22 mouse cellular contexts compared by ENCODE assay signal in genomic region chr11:94713246-94713860, GRCm38 (mm10). TPM values are rescaled to one million over a fixed set of nuclear protein-coding genes. Genes with fewer than 3 reads are reported as not detected.
DNase-seq lines count a peak whose midpoint lies in the region; ATAC-seq and TF ChIP-seq lines count a peak whose summit lies in the region.
"Had no signal": no experiment of that assay in that cellular context is flagged by ENCODE, and none has a peak within 500 bp of the region (broad histone marks: within the 10 kb centered on the region; RNA-seq: fewer than 3 reads in every experiment).

No protein-coding gene starts in this region.

- no peak for TF ChIP-seq POLR2A in brain, embryonic 14.5 days (IDR thresholded peaks at IDR 0.05; ENCODE audit: borderline replicate concordance, extremely low read depth, insufficient read depth, insufficient read length, poor library complexity, severe bottlenecking)

- H3K4me2 ChIP-seq in kidney, embryonic 16.5 days (replicated peaks; ENCODE audit: low read depth, low read length), result no peak overlapping the region; the same call in 1 of the 2 replicates
- H3K4me2 ChIP-seq in lung, postnatal 0 days (replicated peaks; ENCODE audit: low read depth, low read length), result no peak overlapping the region
- peak overlapping the region; percentile 24 for H3K4me2 ChIP-seq in embryonic facial prominence, embryonic 14.5 days (ENCODE audit: low read depth, low read length)
- H3K4me2 ChIP-seq: hindbrain, embryonic 14.5 days had no signal

- peak; percentile 55; the same call in 1 of the 2 replicates for ATAC-seq in kidney, embryonic 16.5 days (ENCODE audit: low FRiP score, low TSS enrichment)
- peak; percentile 83 for ATAC-seq in lung, postnatal 0 days
- peak; percentile 58 for ATAC-seq in embryonic facial prominence, embryonic 14.5 days (ENCODE audit: low read depth)

- H3K4me1 ChIP-seq in kidney, embryonic 16.5 days (ENCODE audit: insufficient read depth, low read length), result 0 out of 2 replicates have a peak, but pooled peaks cover 6% of the 10 kb centered on the region
- no peaks in the 10 kb centered on the region for H3K4me1 ChIP-seq in lung, postnatal 0 days (ENCODE audit: insufficient read depth, low read depth, low read length)
- peaks cover 15% of the 10 kb centered on the region for H3K4me1 ChIP-seq in embryonic facial prominence, embryonic 14.5 days (ENCODE audit: control insufficient read depth, insufficient read depth, low read length)

- TF ChIP-seq EP300 in lung, postnatal 0 days (IDR thresholded peaks at IDR 0.05), result peak; percentile 43

- DNase-seq in kidney, adult 9 months, result no peak
- peak; percentile 67 for DNase-seq in lung, postnatal 0 days (ENCODE audit: low spot score)
- DNase-seq in lung, adult 18-20 months, result no peak
- DNase-seq in brain, embryonic 14.5 days (ENCODE audit: low read depth), result peak; percentile 17
- peak; percentile 82 for DNase-seq in embryonic facial prominence, embryonic 14.5 days (ENCODE audit: low spot score)
- no peak for DNase-seq in layer of hippocampus, adult 11-12 months (ENCODE audit: low spot score)
- DNase-seq in layer of hippocampus, postnatal 10 days (ENCODE audit: low spot score in 2 of 2), result no peak
- DNase-seq: cerebellum, adult 8-10 months; gastrocnemius, postnatal 25 days; kidney, postnatal 36 days; layer of hippocampus, postnatal 36 days; liver; thymus, postnatal 36 days had no signal

- no peaks in the 10 kb centered on the region for H3K36me3 ChIP-seq in kidney, embryonic 16.5 days (ENCODE audit: insufficient read depth, low read length)
- H3K36me3 ChIP-seq in lung, postnatal 0 days (ENCODE audit: insufficient read depth, low read length), result no peaks in the 10 kb centered on the region
- H3K36me3 ChIP-seq in embryonic facial prominence, embryonic 14.5 days (ENCODE audit: control insufficient read depth, insufficient read depth, low read length), result no peaks in the 10 kb centered on the region
- H3K36me3 ChIP-seq: G1E had no signal

- H3K27me3 ChIP-seq in kidney, embryonic 16.5 days (ENCODE audit: insufficient read depth, low read length), result 0 out of 2 replicates have a peak, but pooled peaks cover 3% of the 10 kb centered on the region
- H3K27me3 ChIP-seq in lung, postnatal 0 days (replicated peaks; ENCODE audit: insufficient read depth, low read length), result no peaks in the 10 kb centered on the region
- H3K27me3 ChIP-seq in embryonic facial prominence, embryonic 14.5 days (replicated peaks; ENCODE audit: control insufficient read depth, insufficient read depth, low read length), result no peaks in the 10 kb centered on the region

- WGBS in kidney, embryonic 16.5 days, result 42% methylated on average over 11 of the region's 11 CpGs
- WGBS in lung, postnatal 0 days, result 26% methylated on average over 11 of the region's 11 CpGs
- 25% methylated on average over 11 of the region's 11 CpGs for WGBS in embryonic facial prominence, embryonic 14.5 days

- peak; percentile 22 for TF ChIP-seq CTCF in lung, postnatal 0 days (IDR thresholded peaks at IDR 0.05)
- no peak for TF ChIP-seq CTCF in brain, embryonic 14.5 days (IDR thresholded peaks at IDR 0.05; ENCODE audit: borderline replicate concordance, extremely low read depth, insufficient read depth, insufficient read length)

- no peak overlapping the region for H3K4me3 ChIP-seq in kidney, embryonic 16.5 days (ENCODE audit: low read length)
- no peak overlapping the region for H3K4me3 ChIP-seq in lung, postnatal 0 days (ENCODE audit: low read depth, low read length)
- no peak overlapping the region for H3K4me3 ChIP-seq in embryonic facial prominence, embryonic 14.5 days (ENCODE audit: low read depth, low read length)

- no peak overlapping the region for H3K9ac ChIP-seq in kidney, embryonic 16.5 days (replicated peaks; ENCODE audit: low read length)
- no peak overlapping the region for H3K9ac ChIP-seq in lung, postnatal 0 days (replicated peaks; ENCODE audit: low read depth)
- H3K9ac ChIP-seq in embryonic facial prominence, embryonic 14.5 days (ENCODE audit: low read depth, low read length), result no peak overlapping the region
- H3K9ac ChIP-seq: hindbrain, embryonic 14.5 days had no signal

- no peaks in the 10 kb centered on the region for H3K9me3 ChIP-seq in kidney, embryonic 16.5 days (ENCODE audit: low read length)
- H3K9me3 ChIP-seq in lung, postnatal 0 days (ENCODE audit: low read length), result no peaks in the 10 kb centered on the region
- H3K9me3 ChIP-seq in embryonic facial prominence, embryonic 14.5 days (ENCODE audit: control insufficient read depth, low read length), result no peaks in the 10 kb centered on the region

- peak overlapping the region; percentile 63 for H3K27ac ChIP-seq in kidney, embryonic 16.5 days (ENCODE audit: low read length)
- no peak overlapping the region for H3K27ac ChIP-seq in lung, postnatal 0 days (ENCODE audit: low read length)
- peak overlapping the region; percentile 44; the same call in 1 of the 2 replicates for H3K27ac ChIP-seq in embryonic facial prominence, embryonic 14.5 days (replicated peaks; ENCODE audit: low read depth, low read length)
- H3K27ac ChIP-seq: hindbrain, embryonic 14.5 days had no signal

RNA-seq across cellular contexts. Expression of gene Gm11541, which starts 9.1 kb away (rescaled TPM):
- polyA plus RNA-seq in kidney, embryonic 16.5 days (2015; fragmentation: Nextera tagmentation; extraction: Ambion mirVana), result 0.91 and 1.2 TPM in 2 replicates
- polyA plus RNA-seq in lung, postnatal 0 days (2015; fragmentation: Nextera tagmentation; extraction: Ambion mirVana), result 0.69 and 1.3 TPM in 2 replicates
- 0.04 TPM in 1 of 2 replicates, not detected in the other for polyA plus RNA-seq in brain, embryonic 14.5 days (2012; rRNA removed)
- polyA plus RNA-seq in embryonic facial prominence, embryonic 14.5 days (2014; fragmentation: Nextera tagmentation; extraction: Ambion mirVana), result 0.51 and 0.85 TPM in 2 replicates
- total RNA-seq in layer of hippocampus, postnatal 10 days (2021), result not detected
- total RNA-seq: adrenal gland, adult 18-20 months; gastrocnemius, postnatal 25 days; heart, postnatal 10 days; layer of hippocampus, postnatal 36 days had no signal
- polyA plus RNA-seq: forebrain, embryonic 11.5 days; frontal cortex, adult 2 months; G1E; hindbrain, embryonic 14.5 days; neural tube, embryonic 14.5 days; small intestine, adult 2 months had no signal

RNA-seq across cellular contexts. Expression of gene Cdc34b, which starts 28.2 kb away (rescaled TPM):
- polyA plus RNA-seq in kidney, embryonic 16.5 days (2015; fragmentation: Nextera tagmentation; extraction: Ambion mirVana), result 0.39 and 0.40 TPM in 2 replicates
- polyA plus RNA-seq in lung, postnatal 0 days (2015; fragmentation: Nextera tagmentation; extraction: Ambion mirVana), result 0.17 and 0.38 TPM in 2 replicates
- 0.08 and 0.16 TPM in 2 replicates for polyA plus RNA-seq in brain, embryonic 14.5 days (2012; rRNA removed)
- polyA plus RNA-seq in embryonic facial prominence, embryonic 14.5 days (2014; fragmentation: Nextera tagmentation; extraction: Ambion mirVana), result 0.22 and 0.24 TPM in 2 replicates
- under 1 TPM; 0.65 to 0.71 TPM for total RNA-seq in layer of hippocampus, postnatal 10 days (2021)
- polyA plus RNA-seq: forebrain, embryonic 11.5 days; G1E; hindbrain, embryonic 14.5 days; neural tube, embryonic 14.5 days had no signal

RNA-seq across cellular contexts. Expression of gene Xylt2, which starts 36.0 kb away (rescaled TPM):
- polyA plus RNA-seq in kidney, embryonic 16.5 days (2015; fragmentation: Nextera tagmentation; extraction: Ambion mirVana), result 20.2 and 22.9 TPM in 2 replicates
- 13.3 and 14.1 TPM in 2 replicates for polyA plus RNA-seq in lung, postnatal 0 days (2015; fragmentation: Nextera tagmentation; extraction: Ambion mirVana)
- 19.5 and 24.1 TPM in 2 replicates for polyA plus RNA-seq in brain, embryonic 14.5 days (2012; rRNA removed)
- polyA plus RNA-seq in embryonic facial prominence, embryonic 14.5 days (2014; fragmentation: Nextera tagmentation; extraction: Ambion mirVana), result 22.5 and 29.1 TPM in 2 replicates
- 10 to 100 TPM; 24.7 to 30.4 TPM for total RNA-seq in layer of hippocampus, postnatal 10 days (2021)

RNA-seq across cellular contexts. Expression of gene Eme1, which starts 59.6 kb away (rescaled TPM):
- 27.8 and 28.4 TPM in 2 replicates for polyA plus RNA-seq in kidney, embryonic 16.5 days (2015; fragmentation: Nextera tagmentation; extraction: Ambion mirVana)
- polyA plus RNA-seq in lung, postnatal 0 days (2015; fragmentation: Nextera tagmentation; extraction: Ambion mirVana), result 0.87 and 1.0 TPM in 2 replicates
- polyA plus RNA-seq in brain, embryonic 14.5 days (2012; rRNA removed), result 7.3 and 13.5 TPM in 2 replicates
- polyA plus RNA-seq in embryonic facial prominence, embryonic 14.5 days (2014; fragmentation: Nextera tagmentation; extraction: Ambion mirVana), result 12.6 and 16.9 TPM in 2 replicates
- total RNA-seq in layer of hippocampus, postnatal 10 days (2021), result 1 to 10 TPM in 1 of 2 experiments, under 1 TPM in 1; 0.40 to 1.1 TPM
- total RNA-seq: layer of hippocampus, postnatal 36 days had no signal

RNA-seq across cellular contexts. Expression of gene Mrpl27, which starts 59.8 kb away (rescaled TPM):
- 141 and 148 TPM in 2 replicates for polyA plus RNA-seq in kidney, embryonic 16.5 days (2015; fragmentation: Nextera tagmentation; extraction: Ambion mirVana)
- polyA plus RNA-seq in lung, postnatal 0 days (2015; fragmentation: Nextera tagmentation; extraction: Ambion mirVana), result 113 and 118 TPM in 2 replicates
- 85.5 and 89.5 TPM in 2 replicates for polyA plus RNA-seq in brain, embryonic 14.5 days (2012; rRNA removed)
- polyA plus RNA-seq in embryonic facial prominence, embryonic 14.5 days (2014; fragmentation: Nextera tagmentation; extraction: Ambion mirVana), result 98.3 and 105 TPM in 2 replicates
- 10 to 100 TPM; 61.8 to 62.3 TPM for total RNA-seq in layer of hippocampus, postnatal 10 days (2021)

Comparison
In these comparisons a context has a peak if more than half of its experiments do, and no peak if none do; other contexts are left out.
1. DNase-seq: peak in lung, postnatal 0 days (single experiment), brain, embryonic 14.5 days (single experiment) and embryonic facial prominence, embryonic 14.5 days (single experiment); none in kidney, adult 9 months (single experiment), lung, adult 18-20 months (0 of 2), layer of hippocampus, adult 11-12 months (single experiment) and layer of hippocampus, postnatal 10 days (0 of 2).
2. Peak in every context shown above with its lines, with median percentiles within 50 percentile points of each other: ATAC-seq.